Mouse (Mus musculus): ENCODE results near the gene Matn1. TPM values are rescaled to one million over a fixed set of nuclear protein-coding genes. Genes with fewer than 3 reads are reported as not detected.

The Matn1 gene
- polyA plus RNA-seq, 1 experiment, result not detected

DNA sequence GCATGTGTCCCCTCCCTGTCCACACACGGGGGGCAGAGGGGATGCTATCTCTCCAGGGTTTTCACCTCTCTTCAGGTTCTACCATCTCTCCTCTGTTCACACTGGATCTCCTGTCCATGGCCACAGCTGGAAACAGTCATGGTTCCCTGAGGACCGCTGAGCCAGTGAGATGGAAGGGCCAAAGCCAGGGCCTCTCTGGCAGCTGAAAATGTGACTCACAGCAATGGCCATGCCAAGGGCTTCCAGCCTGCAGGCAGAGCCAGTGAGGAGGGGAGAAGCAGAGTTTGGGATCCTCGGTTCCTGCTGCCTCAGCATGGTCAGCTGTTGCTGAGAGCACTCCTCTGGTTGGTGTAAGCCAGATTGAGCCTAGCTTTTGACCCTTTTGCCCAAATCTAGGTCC lies 34.8 kb downstream of the Matn1 start:
- TF ChIP-seq CTCF (IDR thresholded peaks at IDR 0.05; ENCODE audit: extremely low read depth, insufficient read length, insufficient replicate concordance, low read depth, low read length) (no peak), POLR2A (IDR thresholded peaks at IDR 0.05; ENCODE audit: low read depth, low read length) (no peak)
- WGBS, result 65% methylated on average over 3 of the region's 3 CpGs
- no peak overlapping the region for H3K27ac ChIP-seq (ENCODE audit: insufficient read depth, low read depth, low read length)

GRCm38 (mm10) chr4:130984416-130985182 lies 40.4 kb downstream of the Matn1 start:
- WGBS, result 65% methylated on average over 17 of the region's 17 CpGs
- no peaks in the 10 kb centered on the region for H3K4me1 ChIP-seq (ENCODE audit: control insufficient read depth, insufficient read depth, insufficient read length, low read length)
- H3K27ac ChIP-seq (ENCODE audit: insufficient read depth, low read depth, low read length), result no peak overlapping the region
- H3K27me3 ChIP-seq (ENCODE audit: control insufficient read depth, insufficient read depth, low read length), result no peaks in the 10 kb centered on the region
- no peak overlapping the region for H3K4me3 ChIP-seq (ENCODE audit: low read depth, low read length)
- no peaks in the 10 kb centered on the region for H3K36me3 ChIP-seq (ENCODE audit: control insufficient read depth, insufficient read depth, low read length)
- no peak for TF ChIP-seq CTCF (IDR thresholded peaks at IDR 0.05; ENCODE audit: extremely low read depth, insufficient read length, insufficient replicate concordance, low read depth, low read length)
- no peak for TF ChIP-seq POLR2A (IDR thresholded peaks at IDR 0.05; ENCODE audit: low read depth, low read length)

More for the DNA sequence above, 34.8 kb downstream of the Matn1 start:
- Histone ChIP-seq H3K27me3 (ENCODE audit: control insufficient read depth, insufficient read depth, low read length) (no peaks in the 10 kb centered on the region), H3K4me1 (ENCODE audit: control insufficient read depth, insufficient read depth, insufficient read length, low read length) (no peaks in the 10 kb centered on the region), H3K4me3 (ENCODE audit: low read depth, low read length) (no peak overlapping the region), H3K36me3 (ENCODE audit: control insufficient read depth, insufficient read depth, low read length) (no peaks in the 10 kb centered on the region)

- 66% methylated on average over 4 of the region's 4 CpGs for WGBS
- Histone ChIP-seq H3K27ac (ENCODE audit: insufficient read depth, low read depth, low read length) (no peak overlapping the region), H3K36me3 (ENCODE audit: control insufficient read depth, insufficient read depth, low read length) (no peaks in the 10 kb centered on the region), H3K4me3 (ENCODE audit: low read depth, low read length) (no peak overlapping the region), H3K4me1 (ENCODE audit: control insufficient read depth, insufficient read depth, insufficient read length, low read length) (no peaks in the 10 kb centered on the region), H3K27me3 (ENCODE audit: control insufficient read depth, insufficient read depth, low read length) (no peaks in the 10 kb centered on the region)
- TF ChIP-seq POLR2A (IDR thresholded peaks at IDR 0.05; ENCODE audit: low read depth, low read length) (no peak), CTCF (IDR thresholded peaks at IDR 0.05; ENCODE audit: extremely low read depth, insufficient read length, insufficient replicate concordance, low read depth, low read length) (no peak)
Measured at GRCm38 (mm10) chr4:130987046-130987445, 42.9 kb downstream of the Matn1 start.

DNA sequence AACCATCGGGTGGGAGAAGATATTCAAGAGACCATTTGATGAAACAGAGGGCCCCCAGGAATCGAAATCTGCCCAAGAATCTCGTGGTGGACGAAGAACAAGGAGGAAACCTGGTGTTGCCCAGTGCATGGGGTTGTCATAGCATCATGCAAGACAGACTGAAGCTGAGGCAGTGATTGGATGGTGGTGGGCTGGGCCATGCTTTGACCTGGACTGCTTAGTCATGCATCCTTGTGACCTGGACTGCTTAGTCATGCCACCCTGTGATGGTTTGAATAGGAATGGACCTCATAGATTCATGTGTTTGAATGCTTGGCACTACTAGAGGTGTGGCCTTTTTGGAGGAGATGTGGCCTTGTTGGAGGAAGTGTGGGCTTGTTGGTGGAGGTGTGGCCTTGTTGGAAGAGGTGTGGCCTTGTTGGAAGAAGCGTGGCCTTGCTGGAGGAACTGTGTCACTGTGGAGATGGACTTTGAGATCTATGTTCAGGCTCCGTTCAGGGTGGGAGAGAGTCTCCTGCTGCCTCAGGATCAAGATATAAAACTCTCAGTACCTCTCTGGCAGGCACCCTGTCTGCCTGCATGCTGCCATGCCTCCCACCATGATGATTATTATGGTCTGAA lies 44.1 kb downstream of the Matn1 start:
- Histone ChIP-seq H3K27me3 (ENCODE audit: control insufficient read depth, insufficient read depth, low read length) (no peaks in the 10 kb centered on the region), H3K4me3 (ENCODE audit: low read depth, low read length) (no peak overlapping the region), H3K27ac (ENCODE audit: insufficient read depth, low read depth, low read length) (no peak overlapping the region), H3K4me1 (ENCODE audit: control insufficient read depth, insufficient read depth, insufficient read length, low read length) (no peaks in the 10 kb centered on the region), H3K36me3 (ENCODE audit: control insufficient read depth, insufficient read depth, low read length) (no peaks in the 10 kb centered on the region)
- TF ChIP-seq POLR2A (IDR thresholded peaks at IDR 0.05; ENCODE audit: low read depth, low read length) (no peak), CTCF (IDR thresholded peaks at IDR 0.05; ENCODE audit: extremely low read depth, insufficient read length, insufficient replicate concordance, low read depth, low read length) (no peak)
- 58% methylated on average over 6 of the region's 6 CpGs for WGBS

DNA sequence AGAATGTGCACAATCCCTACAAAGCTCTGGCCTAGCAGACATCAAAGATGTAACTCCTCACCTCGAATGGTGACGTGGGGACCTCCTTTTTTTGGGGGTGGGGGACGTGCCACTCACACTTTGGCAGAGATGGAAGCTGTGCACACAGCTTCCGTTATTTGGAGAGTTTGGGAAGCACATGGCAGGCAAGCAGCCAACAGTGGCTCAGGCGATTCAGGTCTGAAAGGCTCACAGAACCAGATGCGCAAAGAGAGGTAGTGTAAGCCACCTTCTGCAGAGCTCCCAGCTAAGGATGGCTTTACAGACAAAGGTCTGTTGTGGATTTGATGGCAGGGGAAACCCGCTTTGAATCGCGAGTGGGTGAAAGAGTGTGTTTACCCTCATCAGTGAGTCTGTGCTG lies 45.0 kb downstream of the Matn1 start:
- no peak for TF ChIP-seq CTCF (IDR thresholded peaks at IDR 0.05; ENCODE audit: extremely low read depth, insufficient read length, insufficient replicate concordance, low read depth, low read length)
- no peak for TF ChIP-seq POLR2A (IDR thresholded peaks at IDR 0.05; ENCODE audit: low read depth, low read length)
- Histone ChIP-seq H3K4me1 (ENCODE audit: control insufficient read depth, insufficient read depth, insufficient read length, low read length) (no peaks in the 10 kb centered on the region), H3K27me3 (ENCODE audit: control insufficient read depth, insufficient read depth, low read length) (no peaks in the 10 kb centered on the region), H3K4me3 (ENCODE audit: low read depth, low read length) (no peak overlapping the region), H3K36me3 (ENCODE audit: control insufficient read depth, insufficient read depth, low read length) (no peaks in the 10 kb centered on the region), H3K27ac (ENCODE audit: insufficient read depth, low read depth, low read length) (no peak overlapping the region)
- 68% methylated on average over 9 of the region's 9 CpGs for WGBS

DNA sequence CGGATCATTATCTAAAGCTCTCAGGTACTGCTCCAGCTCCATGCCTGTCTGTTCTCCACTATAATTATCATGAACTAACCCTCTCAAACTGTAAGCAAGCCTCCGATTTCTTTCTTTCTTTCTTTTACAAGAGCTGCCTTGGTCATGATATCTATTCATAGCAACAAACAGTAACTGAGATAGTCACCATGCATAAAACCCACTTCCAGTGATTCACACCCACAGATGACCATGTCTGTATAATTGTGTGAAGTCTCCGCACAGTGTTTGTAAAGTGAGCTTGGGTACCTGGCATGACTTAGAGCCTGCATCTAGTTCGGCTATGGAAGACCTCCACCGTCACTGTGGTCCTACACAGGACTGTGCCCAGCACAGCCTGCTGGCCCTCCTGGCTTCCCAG lies 46.8 kb downstream of the Matn1 start:
- WGBS, result 90% methylated on average over 5 of the region's 5 CpGs
- no peaks in the 10 kb centered on the region for H3K4me1 ChIP-seq (ENCODE audit: control insufficient read depth, insufficient read depth, insufficient read length, low read length)
- H3K36me3 ChIP-seq (ENCODE audit: control insufficient read depth, insufficient read depth, low read length), result no peaks in the 10 kb centered on the region
- TF ChIP-seq CTCF (IDR thresholded peaks at IDR 0.05; ENCODE audit: extremely low read depth, insufficient read length, insufficient replicate concordance, low read depth, low read length), result no peak
- TF ChIP-seq POLR2A (IDR thresholded peaks at IDR 0.05; ENCODE audit: low read depth, low read length), result no peak
- no peaks in the 10 kb centered on the region for H3K27me3 ChIP-seq (ENCODE audit: control insufficient read depth, insufficient read depth, low read length)
- no peak overlapping the region for H3K4me3 ChIP-seq (ENCODE audit: low read depth, low read length)
- H3K27ac ChIP-seq (ENCODE audit: insufficient read depth, low read depth, low read length), result no peak overlapping the region

GRCm38 (mm10) chr4:130994556-130994955 lies 50.4 kb downstream of the Matn1 start:
- TF ChIP-seq POLR2A (IDR thresholded peaks at IDR 0.05; ENCODE audit: low read depth, low read length) (no peak), CTCF (IDR thresholded peaks at IDR 0.05; ENCODE audit: extremely low read depth, insufficient read length, insufficient replicate concordance, low read depth, low read length) (no peak)
- WGBS, result 80% methylated on average over 8 of the region's 8 CpGs
- Histone ChIP-seq H3K4me1 (ENCODE audit: control insufficient read depth, insufficient read depth, insufficient read length, low read length) (no peaks in the 10 kb centered on the region), H3K36me3 (ENCODE audit: control insufficient read depth, insufficient read depth, low read length) (no peaks in the 10 kb centered on the region), H3K27me3 (ENCODE audit: control insufficient read depth, insufficient read depth, low read length) (no peaks in the 10 kb centered on the region), H3K27ac (ENCODE audit: insufficient read depth, low read depth, low read length) (no peak overlapping the region), H3K4me3 (ENCODE audit: low read depth, low read length) (no peak overlapping the region)
